Mouse (Mus musculus) gastrocnemius, adult 2 months (tissue): Measurements from ENCODE around the gene Zfp148. TPM values are rescaled to one million over a fixed set of nuclear protein-coding genes. Genes with fewer than 3 reads are reported as not detected.

Experiments used
- DNase-seq: peaks from one replicate; pipeline ENCODE4 v3.0.0; 2022
- H3K27ac ChIP-seq: fragments of 200-600 bp; 2 replicates; pipeline ENCODE4 v1.8.1; 2022; ENCODE audit warnings: mild to moderate bottlenecking
- H3K4me3 ChIP-seq: fragments of 200-600 bp; 2 replicates; pipeline ENCODE4 v1.8.1; 2022; ENCODE audit warnings: mild to moderate bottlenecking, moderate library complexity
- CTCF ChIP-seq: fragments of 200-600 bp; IDR thresholded peaks from 2 replicates; pipeline ENCODE4 v1.8.1; 2022; ENCODE audit warnings: antibody characterized with exemption, mild to moderate bottlenecking, moderate library complexity
- intact Hi-C: fragments of 180-260 bp; cut with DNase I; formaldehyde crosslinking; loops from one replicate; pipeline ENCODE4 v1.15.1; 2025
- total RNA-seq, 2 experiments: library from RNA; stranded (reverse); gene quantifications; 2 replicates each; pipeline ENCODE4 v1.2.3; 2021

The Zfp148 gene
- total RNA-seq, 2 experiments from 2014 or later, result 23.5 to 28.0 TPM

GRCm38 (mm10) chr16:33446830-33447229 lies 66.2 kb downstream of the Zfp148 start:
- no peak for DNase-seq
- Histone ChIP-seq H3K4me3 (no peak overlapping the region), H3K27ac (no peak overlapping the region)
- intact Hi-C loops, result no loop called here
- no peak for TF ChIP-seq CTCF

- no peak overlapping the region for H3K27ac ChIP-seq
- no peak overlapping the region for H3K4me3 ChIP-seq
- intact Hi-C loops, result no loop called here
- no peak for DNase-seq
- TF ChIP-seq CTCF, result no peak
These were observed 73.2 kb downstream of the Zfp148 start for GRCm38 (mm10) chr16:33453826-33454225.

- Histone ChIP-seq H3K27ac (no peak overlapping the region), H3K4me3 (no peak overlapping the region)
- DNase-seq, result no peak
- intact Hi-C loops, result no loop called here
- TF ChIP-seq CTCF, result no peak
These were observed 73.7 kb downstream of the Zfp148 start for GRCm38 (mm10) chr16:33454306-33454705.

DNA sequence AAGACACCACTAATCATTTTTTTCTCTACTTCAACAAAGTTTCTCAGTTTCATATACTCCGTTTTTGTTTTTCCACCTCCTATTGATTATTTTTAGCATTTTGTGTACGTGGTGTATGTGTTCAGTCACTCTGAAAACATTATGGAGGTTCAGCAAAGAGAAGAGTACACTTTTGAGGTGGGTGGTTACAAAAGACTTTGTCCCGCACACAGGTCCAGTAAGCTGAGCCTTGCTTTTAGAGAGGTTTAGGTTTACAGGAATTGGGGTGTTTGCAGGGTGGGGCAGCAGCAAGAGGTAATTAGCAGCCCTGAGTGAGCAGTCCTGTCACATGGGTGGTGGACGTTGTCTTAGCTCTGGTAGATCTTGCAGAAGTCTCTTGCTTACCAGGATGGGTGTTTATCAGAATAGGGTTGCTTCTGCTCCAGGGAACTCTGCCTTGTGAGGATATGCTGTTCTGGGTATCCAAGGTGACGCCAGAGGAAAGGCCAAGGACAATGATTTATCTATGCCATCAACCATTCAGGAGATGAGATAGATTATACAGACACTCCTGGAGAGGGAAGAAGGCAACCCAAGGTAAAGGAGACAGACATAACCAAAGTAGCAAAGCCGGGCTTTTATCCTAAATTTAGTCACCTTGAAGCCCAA lies 74.8 kb downstream of the Zfp148 start:
- H3K27ac ChIP-seq, result 0 out of 2 replicates have a peak overlapping the region, but pooled peaks have one; percentile 12
- intact Hi-C loops, result no loop called here
- no peak for DNase-seq
- TF ChIP-seq CTCF, result no peak
- H3K4me3 ChIP-seq, result no peak overlapping the region

GRCm38 (mm10) chr16:33459101-33459500 lies 78.5 kb downstream of the Zfp148 start:
- no peak overlapping the region for H3K27ac ChIP-seq
- no peak for TF ChIP-seq CTCF
- H3K4me3 ChIP-seq, result no peak overlapping the region
- no peak for DNase-seq
- intact Hi-C loops, result no loop called here

DNA sequence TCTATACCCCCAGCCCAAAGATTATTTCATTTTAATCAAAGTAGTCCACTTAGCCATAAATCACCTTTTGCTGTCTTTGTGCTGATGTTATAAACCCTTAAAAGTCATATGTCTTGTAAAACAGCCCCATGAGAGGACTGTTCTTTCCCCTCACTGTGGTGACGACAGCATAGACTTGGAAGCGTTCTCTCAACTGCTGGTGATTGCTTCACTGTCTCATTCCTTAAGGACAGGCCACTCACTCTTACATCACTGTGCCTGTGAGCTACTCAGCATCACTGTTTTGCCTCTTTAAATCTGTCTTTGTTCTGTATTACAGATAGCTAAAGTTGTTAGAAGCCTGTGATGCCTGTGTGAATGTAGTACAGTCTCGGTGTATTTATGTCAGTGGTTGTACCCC lies 80.8 kb downstream of the Zfp148 start:
- DNase-seq, result no peak
- TF ChIP-seq CTCF, result no peak
- H3K27ac ChIP-seq, result no peak overlapping the region
- H3K4me3 ChIP-seq, result no peak overlapping the region
- intact Hi-C loops, result no loop called here

DNA sequence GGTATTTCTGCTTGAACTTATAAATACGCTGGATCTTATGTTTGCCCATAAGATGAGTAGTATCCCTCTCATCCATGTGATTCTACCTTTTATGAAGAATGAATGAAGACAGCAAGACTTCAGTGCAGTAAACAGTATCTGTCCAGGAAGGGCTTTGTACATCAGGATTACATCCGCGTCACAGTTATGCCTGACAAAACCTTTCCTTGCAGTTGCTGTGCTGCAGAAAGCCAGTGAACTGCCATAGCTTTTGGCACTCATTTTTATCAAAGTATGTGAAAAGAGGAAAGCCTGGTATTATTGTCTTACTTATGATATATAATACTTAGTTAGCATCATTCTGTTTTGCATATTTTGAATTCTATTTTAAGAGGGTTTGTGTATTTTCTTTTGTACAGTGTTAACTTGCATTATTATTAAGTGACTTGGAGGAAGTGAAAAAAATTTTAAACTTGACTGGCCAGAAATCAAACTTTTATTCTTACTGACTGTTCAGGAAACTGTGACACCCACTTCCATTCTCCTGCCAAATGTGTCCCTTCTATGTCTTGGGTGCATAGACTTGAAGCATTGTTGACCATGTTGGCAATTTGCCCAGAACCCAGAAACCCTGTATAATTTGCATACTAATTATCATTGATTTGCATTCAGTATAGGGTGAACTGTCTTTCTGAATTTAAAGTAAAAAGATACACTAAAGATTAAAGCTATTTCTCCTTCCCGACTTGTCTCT lies 84.0 kb downstream of the Zfp148 start:
- Histone ChIP-seq H3K27ac (no peak overlapping the region), H3K4me3 (no peak overlapping the region)
- intact Hi-C loops, result loop anchor here (5.0 kb wide), 1 partner anchor 62 kb away; no protein-coding TSS in a partner anchor
- no peak for DNase-seq
- TF ChIP-seq CTCF, result no peak

- Histone ChIP-seq H3K4me3 (no peak overlapping the region), H3K27ac (no peak overlapping the region)
- no peak for TF ChIP-seq CTCF
- no peak for DNase-seq
- intact Hi-C loops, result loop anchor here (5.0 kb wide), 1 partner anchor 63 kb away; no protein-coding TSS in a partner anchor
These were observed 84.6 kb downstream of the Zfp148 start for GRCm38 (mm10) chr16:33465242-33465614.

DNA sequence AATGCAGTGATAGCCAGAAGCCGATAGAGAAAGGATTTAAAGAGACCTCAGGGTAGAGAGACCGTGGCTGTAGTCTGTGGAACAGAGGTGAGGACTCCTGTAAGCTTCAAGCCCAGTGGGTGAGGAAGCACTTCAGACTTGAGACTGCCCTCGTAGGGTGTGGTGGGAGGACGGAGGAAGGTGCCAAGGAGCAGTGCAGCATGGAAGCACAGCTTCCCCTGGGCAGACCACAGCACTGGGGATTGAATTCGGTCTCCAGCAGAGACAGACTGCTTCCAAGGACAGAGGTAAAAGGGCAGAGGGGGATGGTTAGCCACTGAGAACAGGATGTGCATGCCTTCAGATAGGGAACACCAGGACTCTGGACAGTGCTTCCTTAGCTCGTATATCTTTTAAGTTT lies 86.8 kb downstream of the Zfp148 start:
- DNase-seq, result no peak
- Histone ChIP-seq H3K4me3 (no peak overlapping the region), H3K27ac (no peak overlapping the region)
- no peak for TF ChIP-seq CTCF
- intact Hi-C loops, result loop anchor here (5.0 kb wide), 1 partner anchor 65 kb away; no protein-coding TSS in a partner anchor

GRCm38 (mm10) chr16:33469973-33470372 lies 89.3 kb downstream of the Zfp148 start:
- Histone ChIP-seq H3K4me3 (no peak overlapping the region), H3K27ac (peak overlapping the region; percentile 31)
- no peak for TF ChIP-seq CTCF
- no peak for DNase-seq
- intact Hi-C loops, result loop anchor here (5.0 kb wide), 1 partner anchor 68 kb away; no protein-coding TSS in a partner anchor

DNA sequence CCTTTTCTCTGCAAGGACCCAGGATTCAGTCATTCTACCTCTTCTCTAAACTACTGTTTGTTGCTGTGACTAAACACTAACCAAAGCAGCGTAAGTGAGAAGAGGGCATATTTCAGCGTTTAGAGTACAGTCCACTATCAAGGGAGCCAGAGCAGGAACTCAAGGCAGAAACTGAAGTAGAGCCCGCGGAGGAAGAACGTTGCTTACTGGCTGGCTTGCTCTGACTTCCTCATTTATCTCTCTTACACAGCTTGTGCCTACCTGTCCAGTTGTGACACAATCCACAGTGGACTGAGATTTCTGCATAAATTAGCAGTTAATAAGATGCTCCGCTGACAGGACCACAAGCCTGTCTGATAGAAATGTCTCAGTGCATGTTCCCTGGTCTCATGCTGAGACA lies 93.7 kb downstream of the Zfp148 start:
- intact Hi-C loops, result no loop called here
- Histone ChIP-seq H3K4me3 (no peak overlapping the region), H3K27ac (no peak overlapping the region)
- no peak for TF ChIP-seq CTCF
- no peak for DNase-seq

DNA sequence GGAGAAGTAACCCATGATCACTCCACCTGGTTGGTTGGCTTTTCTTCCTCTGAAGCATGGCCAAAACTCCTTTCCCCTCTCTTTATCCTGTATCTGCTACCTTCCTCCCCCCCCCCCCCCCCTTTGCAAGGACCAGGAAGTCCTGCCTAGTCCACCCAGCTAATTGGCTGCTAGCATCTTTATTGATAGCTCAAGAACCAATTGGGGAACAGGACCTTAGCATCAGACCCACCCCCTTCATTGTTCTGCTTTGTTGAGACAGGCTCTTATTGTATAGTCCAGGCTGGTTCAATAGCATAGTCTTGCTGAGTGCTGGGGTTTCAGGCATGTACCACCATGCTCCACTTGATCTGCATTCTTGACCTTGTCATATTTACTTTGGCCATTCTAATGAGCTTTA lies 99.3 kb downstream of the Zfp148 start:
- Histone ChIP-seq H3K4me3 (no peak overlapping the region), H3K27ac (no peak overlapping the region)
- no peak for DNase-seq
- TF ChIP-seq CTCF, result no peak
- intact Hi-C loops, result loop anchor here (10.0 kb wide), 1 partner anchor 145 kb away; no protein-coding TSS in a partner anchor

GRCm38 (mm10) chr16:33481148-33481547 lies 100.5 kb downstream of the Zfp148 start:
- H3K27ac ChIP-seq, result no peak overlapping the region
- peak; percentile 25 for DNase-seq
- intact Hi-C loops, result loop anchor here (10.0 kb wide), 1 partner anchor 146 kb away; no protein-coding TSS in a partner anchor
- peak; percentile 62 for TF ChIP-seq CTCF
- no peak overlapping the region for H3K4me3 ChIP-seq
